Mouse (Mus musculus) midbrain, embryonic 11.5 days (tissue): ENCODE data around the gene Lipc. TPM values are rescaled to one million over a fixed set of nuclear protein-coding genes. Genes with fewer than 3 reads are reported as not detected.
A peak's percentile ranks its signal among the peaks of the same experiment; 100 is the strongest.

Experiments
- ATAC-seq: fragments of 200-750 bp; cut with Nextera tagmentation; 2 replicates; pipeline ENCODE4 v1.8.0; 2017; ENCODE audit warnings: moderate TSS enrichment, moderate library complexity; ENCODE audit not compliant: low FRiP score
- DNase-seq: peaks from one replicate; pipeline ENCODE4 v3.0.0; 2015; ENCODE audit warnings: low spot score; ENCODE audit errors: missing footprints
- H3K27ac ChIP-seq: fragments of 300-500 bp; sonication (generic); 2 replicates; pipeline ENCODE4 v1.5.1; 2014; ENCODE audit warnings: low read depth, low read length
- H3K27me3 ChIP-seq: fragments of 300-500 bp; sonication (generic); 2 replicates; pipeline ENCODE4 v1.6.1; 2014; ENCODE audit warnings: mild to moderate bottlenecking, low read length, moderate library complexity, mixed read lengths; ENCODE audit not compliant: control insufficient read depth, insufficient read depth
- H3K36me3 ChIP-seq: fragments of 300-500 bp; sonication (generic); 2 replicates; pipeline ENCODE4 v1.6.1; 2014; ENCODE audit warnings: mild to moderate bottlenecking, low read length, moderate library complexity, mixed read lengths; ENCODE audit not compliant: control insufficient read depth, insufficient read depth
- H3K4me1 ChIP-seq: fragments of 300-500 bp; sonication (generic); 2 replicates; pipeline ENCODE4 v1.6.1; 2014; ENCODE audit warnings: low read length; ENCODE audit not compliant: control insufficient read depth, insufficient read depth
- H3K4me2 ChIP-seq: fragments of 300-500 bp; sonication (generic); 2 replicates; pipeline ENCODE4 v1.6.1; 2014; ENCODE audit warnings: mild to moderate bottlenecking, moderate library complexity
- H3K4me3 ChIP-seq: fragments of 300-500 bp; sonication (generic); 2 replicates; pipeline ENCODE4 v1.5.1; 2014; ENCODE audit warnings: low read depth, low read length
- H3K9ac ChIP-seq: fragments of 300-500 bp; sonication (generic); 2 replicates; pipeline ENCODE4 v1.6.1; 2014; ENCODE audit warnings: low read length
- H3K9me3 ChIP-seq: fragments of 300-500 bp; sonication (generic); 2 replicates; pipeline ENCODE4 v1.6.1; 2016; ENCODE audit warnings: low read length; ENCODE audit not compliant: control insufficient read depth
- WGBS: fragments of 180-500 bp; shearing (Covaris S2); extraction: QIAGEN DNeasy Blood & Tissue Kit; methylation state at CpG from one replicate; pipeline ENCODE4 v1.1.7; 2014; 5-methylcytosine and 5-hydroxymethylcytosine counted together
- polyA plus RNA-seq: library from polyadenylated mRNA; unstranded; fragments of >200 nt; fragmentation: Nextera tagmentation; extraction: Ambion mirVana; gene quantifications from 2 replicates; pipeline ENCODE4 v1.2.1, GENCODE M21; 2014

Lipc gene
- polyA plus RNA-seq, 1 experiment from 2014 or later: not detected

- Histone ChIP-seq H3K9me3 (no peaks in the 10 kb centered on the region), H3K9ac (no peak overlapping the region), H3K4me3 (no peak overlapping the region), H3K36me3 (no peaks in the 10 kb centered on the region), H3K4me1 (no peaks in the 10 kb centered on the region), H3K4me2 (no peak overlapping the region), H3K27me3 (no peaks in the 10 kb centered on the region), H3K27ac (no peak overlapping the region)
- WGBS: 83% methylated on average over 4 of the region's 4 CpGs
- ATAC-seq (no peak), DNase-seq (no peak)
Observed at GRCm38 (mm10) chr9:70911163-70911562, 40.9 kb downstream of the Lipc start.

- Histone ChIP-seq H3K27me3 (no peaks in the 10 kb centered on the region), H3K4me3 (no peak overlapping the region), H3K9me3 (no peaks in the 10 kb centered on the region), H3K4me1 (no peaks in the 10 kb centered on the region), H3K9ac (no peak overlapping the region), H3K27ac (no peak overlapping the region), H3K4me2 (no peak overlapping the region), H3K36me3 (no peaks in the 10 kb centered on the region)
- ATAC-seq (no peak), DNase-seq (no peak)
- WGBS: 84% methylated on average over 6 of the region's 6 CpGs
Observed at GRCm38 (mm10) chr9:70910351-70910750, 41.7 kb downstream of the Lipc start.

- DNase-seq (no peak), ATAC-seq (no peak)
- WGBS: 88% methylated on average over 11 of the region's 11 CpGs
- no peak overlapping the region for H3K27ac ChIP-seq
- no peaks in the 10 kb centered on the region for H3K36me3 ChIP-seq
- H3K4me2 ChIP-seq: no peak overlapping the region
- no peak overlapping the region for H3K4me3 ChIP-seq
- H3K27me3 ChIP-seq: no peaks in the 10 kb centered on the region
- H3K9me3 ChIP-seq: no peaks in the 10 kb centered on the region
- no peaks in the 10 kb centered on the region for H3K4me1 ChIP-seq
- H3K9ac ChIP-seq: no peak overlapping the region
Observed at GRCm38 (mm10) chr9:70902821-70903730, 49.0 kb downstream of the Lipc start.

GRCm38 (mm10) chr9:70894201-70894600 lies 57.8 kb downstream of the Lipc start:
- Histone ChIP-seq H3K4me3 (no peak overlapping the region), H3K4me2 (no peak overlapping the region), H3K9ac (no peak overlapping the region), H3K4me1 (no peaks in the 10 kb centered on the region), H3K27ac (no peak overlapping the region), H3K27me3 (no peaks in the 10 kb centered on the region), H3K36me3 (no peaks in the 10 kb centered on the region), H3K9me3 (no peaks in the 10 kb centered on the region)
- 94% methylated on average over 1 of the region's 1 CpGs for WGBS
- no peak for ATAC-seq
- no peak for DNase-seq

DNA sequence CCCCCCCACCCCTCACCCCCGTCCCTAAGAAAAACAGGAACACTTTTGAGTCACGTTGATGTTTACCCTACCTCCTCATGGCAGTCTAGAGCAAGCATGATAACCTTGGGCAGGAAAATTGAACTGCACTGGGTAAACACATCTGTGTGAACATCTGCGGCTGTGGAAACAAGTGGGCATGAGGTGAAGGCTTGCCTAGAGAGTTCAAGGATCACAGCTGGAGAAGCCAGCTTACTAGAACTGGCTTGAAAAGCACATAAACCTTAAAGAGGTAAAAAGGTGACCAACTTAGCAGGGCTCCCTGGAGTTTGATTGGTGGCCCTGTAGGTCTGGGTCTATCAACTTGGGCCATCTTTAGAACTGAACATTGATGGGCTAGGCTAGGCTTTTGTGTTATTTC lies 58.5 kb downstream of the Lipc start:
- no peaks in the 10 kb centered on the region for H3K36me3 ChIP-seq
- no peak overlapping the region for H3K4me3 ChIP-seq
- DNase-seq: no peak
- 79% methylated on average over 3 of the region's 3 CpGs for WGBS
- H3K4me1 ChIP-seq: no peaks in the 10 kb centered on the region
- no peak overlapping the region for H3K4me2 ChIP-seq
- H3K9me3 ChIP-seq: no peaks in the 10 kb centered on the region
- no peak overlapping the region for H3K27ac ChIP-seq
- H3K27me3 ChIP-seq: no peaks in the 10 kb centered on the region
- no peak for ATAC-seq
- no peak overlapping the region for H3K9ac ChIP-seq

DNA sequence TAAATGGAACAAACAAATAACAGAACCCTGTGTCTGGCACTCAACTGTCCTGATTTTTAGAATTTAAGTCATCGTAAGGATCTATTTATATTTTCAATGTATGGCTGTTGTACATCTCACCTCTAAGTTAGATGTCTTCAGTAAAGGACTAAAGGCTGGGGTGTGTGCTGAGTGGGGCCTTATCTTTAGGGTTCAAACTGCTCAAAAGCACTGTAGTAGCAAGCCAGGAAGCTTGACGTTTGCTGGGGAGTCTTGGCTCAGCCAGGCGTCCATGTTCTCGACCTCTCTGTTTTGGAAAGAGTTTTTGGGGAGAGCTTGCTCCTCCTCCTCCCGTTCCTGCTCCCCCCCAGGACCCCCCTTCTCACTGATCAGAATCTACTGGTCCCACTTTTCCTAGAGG lies 59.4 kb downstream of the Lipc start:
- H3K9me3 ChIP-seq: no peaks in the 10 kb centered on the region
- ATAC-seq: no peak
- no peaks in the 10 kb centered on the region for H3K36me3 ChIP-seq
- H3K4me3 ChIP-seq: no peak overlapping the region
- H3K4me2 ChIP-seq: no peak overlapping the region
- H3K27ac ChIP-seq: no peak overlapping the region
- no peak overlapping the region for H3K9ac ChIP-seq
- WGBS: 82% methylated on average over 5 of the region's 5 CpGs
- no peak for DNase-seq
- H3K4me1 ChIP-seq: no peaks in the 10 kb centered on the region
- no peaks in the 10 kb centered on the region for H3K27me3 ChIP-seq

DNA sequence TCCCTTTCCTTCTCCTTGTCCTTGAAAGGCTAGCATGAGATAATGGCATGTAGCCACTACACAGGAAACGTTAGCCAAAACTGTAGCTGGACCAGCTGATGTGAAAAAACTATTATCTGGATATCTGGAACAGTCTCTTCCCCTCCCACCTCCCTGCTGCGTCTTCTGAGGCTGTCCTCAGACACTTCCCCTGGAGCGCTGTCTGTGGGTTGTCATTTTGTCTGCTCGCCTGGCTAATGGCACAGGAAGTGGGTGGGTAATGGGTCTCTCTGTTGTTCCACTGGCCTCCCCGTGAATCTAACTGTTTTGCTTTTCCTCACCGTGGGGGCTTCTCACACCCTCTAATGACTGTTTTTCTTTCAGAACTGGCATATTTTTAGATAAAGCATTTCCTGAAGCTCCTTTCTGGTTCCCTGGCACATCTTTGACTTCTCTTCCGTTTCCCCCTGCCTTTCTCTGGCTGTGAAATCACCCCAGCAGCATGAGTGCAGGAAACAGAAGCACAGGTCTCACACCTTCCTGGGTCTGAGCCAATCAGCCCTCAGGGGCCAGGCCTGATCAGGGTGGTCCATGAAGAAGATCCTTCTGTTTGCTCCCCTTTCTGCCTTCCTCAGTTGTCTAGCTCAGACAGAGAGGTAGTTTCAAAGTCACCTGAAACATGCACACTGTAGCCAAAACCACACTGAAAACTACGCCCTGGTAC lies 60.4 kb downstream of the Lipc start:
- Histone ChIP-seq H3K27ac (no peak overlapping the region), H3K27me3 (no peaks in the 10 kb centered on the region), H3K36me3 (no peaks in the 10 kb centered on the region), H3K4me3 (no peak overlapping the region), H3K4me1 (no peaks in the 10 kb centered on the region), H3K9me3 (no peaks in the 10 kb centered on the region), H3K9ac (no peak overlapping the region), H3K4me2 (no peak overlapping the region)
- no peak for DNase-seq
- ATAC-seq: no peak
- 72% methylated on average over 8 of the region's 8 CpGs for WGBS

- no peak overlapping the region for H3K4me3 ChIP-seq
- no peak overlapping the region for H3K27ac ChIP-seq
- 87% methylated on average over 7 of the region's 7 CpGs for WGBS
- no peak overlapping the region for H3K9ac ChIP-seq
- no peaks in the 10 kb centered on the region for H3K36me3 ChIP-seq
- H3K9me3 ChIP-seq: no peaks in the 10 kb centered on the region
- H3K4me1 ChIP-seq: no peaks in the 10 kb centered on the region
- DNase-seq (peak; percentile 33), ATAC-seq (no peak)
- H3K4me2 ChIP-seq: no peak overlapping the region
- H3K27me3 ChIP-seq: no peaks in the 10 kb centered on the region
Observed at GRCm38 (mm10) chr9:70890736-70891135, 61.3 kb downstream of the Lipc start.

GRCm38 (mm10) chr9:70888969-70889368 lies 63.1 kb downstream of the Lipc start:
- no peak overlapping the region for H3K4me3 ChIP-seq
- H3K4me2 ChIP-seq: no peak overlapping the region
- DNase-seq: peak; percentile 14
- H3K4me1 ChIP-seq: no peaks in the 10 kb centered on the region
- no peaks in the 10 kb centered on the region for H3K27me3 ChIP-seq
- no peak overlapping the region for H3K9ac ChIP-seq
- H3K27ac ChIP-seq: no peak overlapping the region
- H3K9me3 ChIP-seq: no peaks in the 10 kb centered on the region
- 93% methylated on average over 4 of the region's 4 CpGs for WGBS
- no peaks in the 10 kb centered on the region for H3K36me3 ChIP-seq
- no peak for ATAC-seq
